Mouse (Mus musculus): ENCODE measurements around the gene Kat2a. TPM values are rescaled to one million over a fixed set of nuclear protein-coding genes. Genes with fewer than 3 reads are reported as not detected.

The Kat2a gene
- polyA plus RNA-seq, 1 experiment from 2014 or later = 12.0 TPM

DNA sequence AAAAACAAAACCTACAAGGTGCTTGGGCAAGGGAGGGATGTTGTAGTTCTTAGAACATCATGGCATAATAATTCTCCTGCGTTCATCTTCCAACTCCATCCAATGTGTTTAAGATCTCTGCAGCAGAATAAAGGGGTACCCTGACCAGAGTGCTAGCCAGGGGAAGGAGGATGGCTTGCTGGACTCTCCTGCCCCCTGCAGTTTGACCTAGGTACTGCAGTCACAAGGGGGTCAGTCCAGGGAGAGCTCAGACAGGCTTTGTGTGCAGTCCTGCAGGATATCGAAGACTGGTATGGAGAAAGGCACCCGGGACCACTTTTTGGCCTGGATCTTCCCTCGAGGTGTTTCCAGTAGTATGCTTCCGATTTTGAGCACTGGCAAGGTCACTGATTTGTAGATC lies 17.3 kb downstream of the Kat2a start:
- Histone ChIP-seq H3K27ac (ENCODE audit: low read length) (no peak overlapping the region), H3K9ac (ENCODE audit: low read depth, low read length) (no peak overlapping the region), H3K27me3 (ENCODE audit: control insufficient read depth, insufficient read depth, low read depth, low read length) (peaks cover 30% of the 10 kb centered on the region), H3K36me3 (ENCODE audit: control insufficient read depth, insufficient read depth) (no peaks in the 10 kb centered on the region), H3K4me3 (ENCODE audit: low read depth, low read length) (no peak overlapping the region), H3K4me2 (ENCODE audit: low read depth, low read length) (no peak overlapping the region), H3K9me3 (replicated peaks; ENCODE audit: control insufficient read depth, low read length) (no peaks in the 10 kb centered on the region), H3K4me1 (ENCODE audit: control insufficient read depth, low read depth, low read length) (no peaks in the 10 kb centered on the region; the same call in none of the 2 replicates)
- 32% methylated on average over 5 of the region's 5 CpGs for WGBS (ENCODE audit: insufficient replicate concordance)
- no peak for ATAC-seq (ENCODE audit: low read depth)

DNA sequence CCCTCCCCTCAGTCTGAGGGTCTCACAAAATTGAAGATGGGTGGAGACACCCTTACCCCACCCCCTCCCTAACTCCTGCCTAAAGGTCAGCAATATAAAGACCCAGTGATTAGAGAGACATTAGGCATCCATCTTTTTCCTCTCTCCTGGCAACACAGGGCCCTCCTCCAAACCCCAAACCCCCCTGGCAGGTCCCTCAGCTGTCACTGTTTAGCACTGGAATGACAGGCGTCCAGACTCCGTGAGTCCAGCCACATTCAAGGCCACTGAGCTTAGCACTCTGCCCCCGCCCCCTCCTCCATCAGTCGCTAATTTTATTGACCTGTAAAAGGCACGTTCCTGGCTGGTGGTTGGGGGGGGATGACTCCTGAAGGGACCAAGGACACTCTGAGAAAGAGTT lies 19.1 kb downstream of the Kat2a start:
- ATAC-seq (ENCODE audit: low read depth) = no peak
- 34% methylated on average over 5 of the region's 5 CpGs for WGBS (ENCODE audit: insufficient replicate concordance)
- no peaks in the 10 kb centered on the region; the same call in none of the 2 replicates for H3K4me1 ChIP-seq (ENCODE audit: control insufficient read depth, low read depth, low read length)

DNA sequence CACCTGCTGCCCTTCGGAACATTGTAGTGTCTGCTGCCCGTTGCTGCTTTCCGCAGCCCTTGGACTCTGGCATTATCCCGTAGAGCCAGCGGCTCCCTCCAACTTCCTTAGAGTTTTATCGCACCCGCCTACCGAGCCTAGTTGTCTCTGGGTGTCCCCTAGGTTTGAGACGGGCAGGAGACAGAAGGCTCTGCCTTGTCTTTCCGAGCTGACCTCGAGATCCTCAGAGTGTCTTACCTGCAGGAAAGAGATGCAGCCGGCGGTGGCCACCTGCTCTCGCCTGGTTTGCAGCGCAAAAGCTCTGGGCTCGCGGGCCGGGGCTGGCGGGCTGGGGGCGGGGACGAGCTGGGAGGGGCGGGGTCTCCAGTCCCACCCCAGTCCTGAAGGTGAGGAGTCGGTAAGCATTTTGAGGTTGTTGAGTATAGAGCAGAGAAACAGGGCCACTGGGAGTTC lies 20.1 kb downstream of the Kat2a start, which contains the start of gene Zfp385c:
TSS of gene Zfp385c (minus strand) at position 292 of the 453 bp plus-strand sequence.
- H3K4me1 ChIP-seq (ENCODE audit: control insufficient read depth, low read depth, low read length) = no peaks in the 10 kb centered on the region; the same call in none of the 2 replicates
- peaks cover 30% of the 10 kb centered on the region for H3K27me3 ChIP-seq (ENCODE audit: control insufficient read depth, insufficient read depth, low read depth, low read length)
- H3K4me2 ChIP-seq (ENCODE audit: low read depth, low read length) = peak within 1 kb of the TSS; percentile 48
- no peaks in the 10 kb centered on the region for H3K36me3 ChIP-seq (ENCODE audit: control insufficient read depth, insufficient read depth)
- ATAC-seq (ENCODE audit: low read depth) = no peak
- no peak within 1 kb of the TSS for H3K9ac ChIP-seq (ENCODE audit: low read depth, low read length)
- 0% methylated on average over 23 of the region's 23 CpGs for WGBS (ENCODE audit: insufficient replicate concordance)
- no peak within 1 kb of the TSS for H3K27ac ChIP-seq (ENCODE audit: low read length)
- peak within 1 kb of the TSS; percentile 30 for H3K4me3 ChIP-seq (ENCODE audit: low read depth, low read length)
- H3K9me3 ChIP-seq (replicated peaks; ENCODE audit: control insufficient read depth, low read length) = no peaks in the 10 kb centered on the region

More for the DNA sequence above, 19.1 kb downstream of the Kat2a start:
- H3K36me3 ChIP-seq (ENCODE audit: control insufficient read depth, insufficient read depth) = no peaks in the 10 kb centered on the region
- peaks cover 30% of the 10 kb centered on the region for H3K27me3 ChIP-seq (ENCODE audit: control insufficient read depth, insufficient read depth, low read depth, low read length)
- no peak overlapping the region for H3K27ac ChIP-seq (ENCODE audit: low read length)
- H3K9me3 ChIP-seq (replicated peaks; ENCODE audit: control insufficient read depth, low read length) = no peaks in the 10 kb centered on the region
- H3K4me2 ChIP-seq (ENCODE audit: low read depth, low read length) = no peak overlapping the region
- no peak overlapping the region for H3K9ac ChIP-seq (ENCODE audit: low read depth, low read length)
- no peak overlapping the region for H3K4me3 ChIP-seq (ENCODE audit: low read depth, low read length)

DNA sequence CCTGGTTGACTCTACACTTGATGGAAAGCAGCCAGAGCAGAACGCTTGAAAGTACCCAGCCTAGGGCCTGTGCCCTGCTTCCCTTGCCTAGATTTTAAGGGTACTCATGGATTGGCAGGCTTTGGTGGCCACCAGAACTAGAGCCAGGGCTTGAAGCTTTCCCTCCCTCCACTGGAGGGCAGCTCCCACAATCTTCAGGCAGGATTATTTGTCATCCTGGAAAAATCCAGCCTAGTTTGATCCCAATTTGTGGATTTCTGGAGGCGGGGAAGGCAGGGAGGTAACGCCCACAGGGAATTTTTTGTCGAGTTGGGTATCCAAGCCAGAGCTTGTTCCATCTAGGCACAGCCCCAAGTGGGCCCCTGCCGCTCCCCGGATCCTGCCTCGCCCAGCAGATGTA lies 21.9 kb downstream of the Kat2a start:
- Histone ChIP-seq H3K4me1 (ENCODE audit: control insufficient read depth, low read depth, low read length) (no peaks in the 10 kb centered on the region; the same call in none of the 2 replicates), H3K9me3 (replicated peaks; ENCODE audit: control insufficient read depth, low read length) (no peaks in the 10 kb centered on the region), H3K27me3 (ENCODE audit: control insufficient read depth, insufficient read depth, low read depth, low read length) (peaks cover 30% of the 10 kb centered on the region), H3K4me2 (ENCODE audit: low read depth, low read length) (no peak overlapping the region), H3K9ac (ENCODE audit: low read depth, low read length) (no peak overlapping the region), H3K27ac (ENCODE audit: low read length) (no peak overlapping the region), H3K36me3 (ENCODE audit: control insufficient read depth, insufficient read depth) (no peaks in the 10 kb centered on the region), H3K4me3 (ENCODE audit: low read depth, low read length) (no peak overlapping the region)
- ATAC-seq (ENCODE audit: low read depth) = no peak
- 67% methylated on average over 7 of the region's 7 CpGs for WGBS (ENCODE audit: insufficient replicate concordance)

DNA sequence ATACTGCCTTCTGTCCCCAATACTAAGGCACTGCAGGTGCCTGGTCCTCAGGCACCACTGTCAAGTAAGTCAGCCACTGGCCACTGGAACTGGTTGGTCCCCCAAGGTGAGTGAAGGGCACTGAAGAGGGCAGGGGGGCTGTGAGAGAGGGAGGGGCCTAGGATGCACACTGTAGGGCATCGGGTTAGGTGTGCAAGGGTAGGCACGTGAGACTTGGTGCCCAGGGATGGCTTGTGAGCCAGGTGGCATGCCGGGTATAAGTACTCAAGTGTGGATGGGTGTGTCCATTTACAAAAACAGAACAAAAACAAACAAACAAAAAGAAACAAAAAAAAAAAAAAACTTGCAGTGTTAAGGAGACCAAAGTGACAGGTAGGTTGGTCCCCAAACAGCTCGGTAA lies 23.8 kb downstream of the Kat2a start:
- ATAC-seq (ENCODE audit: low read depth) = no peak
- no peaks in the 10 kb centered on the region for H3K36me3 ChIP-seq (ENCODE audit: control insufficient read depth, insufficient read depth)
- H3K27ac ChIP-seq (ENCODE audit: low read length) = no peak overlapping the region
- no peak overlapping the region for H3K9ac ChIP-seq (ENCODE audit: low read depth, low read length)
- no peaks in the 10 kb centered on the region for H3K9me3 ChIP-seq (replicated peaks; ENCODE audit: control insufficient read depth, low read length)
- no peak overlapping the region for H3K4me3 ChIP-seq (ENCODE audit: low read depth, low read length)
- no peaks in the 10 kb centered on the region; the same call in none of the 2 replicates for H3K4me1 ChIP-seq (ENCODE audit: control insufficient read depth, low read depth, low read length)
- H3K27me3 ChIP-seq (ENCODE audit: control insufficient read depth, insufficient read depth, low read depth, low read length) = peaks cover 28% of the 10 kb centered on the region
- no peak overlapping the region for H3K4me2 ChIP-seq (ENCODE audit: low read depth, low read length)
- WGBS (ENCODE audit: insufficient replicate concordance) = 57% methylated on average over 4 of the region's 4 CpGs

DNA sequence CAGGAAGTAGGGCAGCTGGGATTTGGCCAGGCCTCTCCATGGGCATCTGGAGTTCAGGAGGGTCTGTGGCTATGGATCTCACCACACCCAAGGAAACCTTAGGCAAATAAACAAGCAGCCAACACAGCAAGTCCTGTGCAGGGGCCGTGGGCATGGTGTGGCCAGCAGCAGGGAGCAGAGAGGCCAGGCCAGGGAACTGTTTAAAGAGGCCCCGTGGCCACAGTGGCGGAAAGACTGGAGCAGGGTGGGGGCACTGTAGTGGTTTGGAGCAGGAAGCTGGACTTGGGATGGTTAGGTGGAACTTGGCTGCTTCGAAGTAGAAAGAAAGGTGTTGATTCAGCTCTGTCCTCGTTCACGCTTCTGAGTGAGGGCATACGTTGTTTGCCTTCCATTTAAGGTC lies 25.0 kb downstream of the Kat2a start:
- Histone ChIP-seq H3K27me3 (ENCODE audit: control insufficient read depth, insufficient read depth, low read depth, low read length) (peaks cover 17% of the 10 kb centered on the region), H3K9ac (ENCODE audit: low read depth, low read length) (no peak overlapping the region), H3K36me3 (ENCODE audit: control insufficient read depth, insufficient read depth) (no peaks in the 10 kb centered on the region), H3K4me1 (ENCODE audit: control insufficient read depth, low read depth, low read length) (no peaks in the 10 kb centered on the region; the same call in none of the 2 replicates), H3K9me3 (replicated peaks; ENCODE audit: control insufficient read depth, low read length) (no peaks in the 10 kb centered on the region), H3K4me3 (ENCODE audit: low read depth, low read length) (no peak overlapping the region), H3K27ac (ENCODE audit: low read length) (no peak overlapping the region), H3K4me2 (ENCODE audit: low read depth, low read length) (no peak overlapping the region)
- no peak for ATAC-seq (ENCODE audit: low read depth)
- WGBS (ENCODE audit: insufficient replicate concordance) = 72% methylated on average over 7 of the region's 7 CpGs

DNA sequence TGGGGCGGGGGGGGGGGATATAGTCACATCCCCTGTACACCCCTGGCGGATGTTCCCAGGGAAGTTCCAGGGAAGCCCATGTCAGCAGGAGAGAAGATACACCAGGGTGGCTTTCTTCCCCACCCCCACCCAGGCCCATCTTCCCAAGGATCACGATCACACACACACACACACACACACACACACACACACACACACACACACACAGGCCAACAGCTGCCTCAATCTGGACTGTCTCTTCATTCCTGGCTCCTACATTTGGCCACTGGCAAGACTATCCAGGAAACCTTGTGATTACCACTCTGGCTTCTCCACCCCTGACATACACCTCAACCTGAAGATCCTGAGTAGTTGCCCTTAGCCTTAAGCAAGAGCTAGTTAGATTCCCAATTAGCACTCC lies 26.9 kb downstream of the Kat2a start:
- ATAC-seq (ENCODE audit: low read depth) = no peak
- Histone ChIP-seq H3K9ac (ENCODE audit: low read depth, low read length) (no peak overlapping the region), H3K27ac (ENCODE audit: low read length) (no peak overlapping the region), H3K4me3 (ENCODE audit: low read depth, low read length) (no peak overlapping the region), H3K4me2 (ENCODE audit: low read depth, low read length) (no peak overlapping the region), H3K4me1 (ENCODE audit: control insufficient read depth, low read depth, low read length) (no peaks in the 10 kb centered on the region), H3K36me3 (ENCODE audit: control insufficient read depth, insufficient read depth) (no peaks in the 10 kb centered on the region), H3K27me3 (ENCODE audit: control insufficient read depth, insufficient read depth, low read depth, low read length) (no peaks in the 10 kb centered on the region; the same call in none of the 2 replicates), H3K9me3 (replicated peaks; ENCODE audit: control insufficient read depth, low read length) (no peaks in the 10 kb centered on the region)
- whole genome bisulfite sequencing (ENCODE audit: insufficient replicate concordance) = 60% methylated on average over 3 of the region's 3 CpGs

DNA sequence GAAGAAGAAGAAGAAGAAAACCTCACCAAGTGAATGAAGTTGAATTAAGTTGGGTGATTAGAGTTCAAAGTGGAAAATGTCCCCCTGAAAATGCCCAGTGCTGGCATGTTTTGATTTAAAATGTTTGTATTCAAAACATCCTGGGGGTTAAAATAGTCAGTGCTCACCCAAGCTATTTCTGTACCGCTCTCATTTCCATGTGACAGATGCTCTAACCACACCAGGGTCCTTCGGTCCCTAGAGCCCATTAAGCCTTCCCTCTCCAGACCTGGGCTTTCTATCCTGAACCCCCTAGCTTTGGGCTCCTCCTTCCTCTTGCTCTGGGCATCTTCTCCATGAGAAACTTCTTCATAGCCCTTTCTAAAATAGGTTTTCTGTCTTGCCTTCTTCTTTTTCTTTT lies 28.2 kb downstream of the Kat2a start:
- WGBS (ENCODE audit: insufficient replicate concordance) = 62% methylated on average over 2 of the region's 2 CpGs
- no peak overlapping the region for H3K4me2 ChIP-seq (ENCODE audit: low read depth, low read length)
- H3K4me1 ChIP-seq (ENCODE audit: control insufficient read depth, low read depth, low read length) = no peaks in the 10 kb centered on the region
- H3K27ac ChIP-seq (ENCODE audit: low read length) = no peak overlapping the region
- H3K9me3 ChIP-seq (replicated peaks; ENCODE audit: control insufficient read depth, low read length) = no peaks in the 10 kb centered on the region
- H3K36me3 ChIP-seq (ENCODE audit: control insufficient read depth, insufficient read depth) = no peaks in the 10 kb centered on the region
- no peak overlapping the region for H3K4me3 ChIP-seq (ENCODE audit: low read depth, low read length)
- H3K27me3 ChIP-seq (ENCODE audit: control insufficient read depth, insufficient read depth, low read depth, low read length) = no peaks in the 10 kb centered on the region
- H3K9ac ChIP-seq (ENCODE audit: low read depth, low read length) = no peak overlapping the region
- ATAC-seq (ENCODE audit: low read depth) = no peak

DNA sequence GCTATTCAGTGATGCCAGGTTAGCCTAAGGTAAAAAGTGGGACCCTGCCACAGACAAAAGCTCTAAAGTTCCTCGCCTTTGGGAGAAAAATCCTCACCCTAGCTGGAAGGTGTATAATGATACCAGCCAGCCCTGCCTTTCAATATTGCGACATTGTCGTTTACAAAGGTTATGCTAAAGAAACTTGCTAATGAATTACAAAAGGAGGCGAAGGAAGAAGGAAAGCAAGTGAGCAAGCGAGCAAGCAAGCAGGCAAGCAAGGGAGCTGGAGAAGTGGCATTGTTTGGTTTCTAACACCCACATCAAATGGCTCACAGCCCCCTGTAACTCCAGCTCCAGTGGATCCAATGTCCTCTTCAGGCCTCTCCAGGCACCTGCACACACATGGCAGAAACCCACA lies 29.7 kb downstream of the Kat2a start:
- WGBS (ENCODE audit: insufficient replicate concordance) = 56% methylated on average over 5 of the region's 5 CpGs

More for the DNA sequence above, 29.7 kb downstream of the Kat2a start:
- H3K27me3 ChIP-seq (ENCODE audit: control insufficient read depth, insufficient read depth, low read depth, low read length) = no peaks in the 10 kb centered on the region
- H3K9me3 ChIP-seq (replicated peaks; ENCODE audit: control insufficient read depth, low read length) = no peaks in the 10 kb centered on the region
- no peak overlapping the region for H3K4me2 ChIP-seq (ENCODE audit: low read depth, low read length)
- no peak overlapping the region for H3K27ac ChIP-seq (ENCODE audit: low read length)
- H3K4me1 ChIP-seq (ENCODE audit: control insufficient read depth, low read depth, low read length) = no peaks in the 10 kb centered on the region
- no peak for ATAC-seq (ENCODE audit: low read depth)
- no peaks in the 10 kb centered on the region for H3K36me3 ChIP-seq (ENCODE audit: control insufficient read depth, insufficient read depth)
- H3K9ac ChIP-seq (ENCODE audit: low read depth, low read length) = no peak overlapping the region
- H3K4me3 ChIP-seq (ENCODE audit: low read depth, low read length) = no peak overlapping the region
